Mouse (Mus musculus): ENCODE measurements at regions not wholly inside any gene's neighbourhood (a gene's known extent, or its start where the extent isn't known, plus 50 kb on each side); places are given as distances from the start of the nearest gene placed in this dataset.

GRCm38 (mm10) chr1:105423380-105423779 is 66.9 kb upstream of the Rnf152 start:
- 43% methylated on average over 2 of the region's 2 CpGs for WGBS
- Histone ChIP-seq H3K4me2 (no peak overlapping the region), H3K4me1 (replicated peaks) (no peaks in the 10 kb centered on the region)

DNA sequence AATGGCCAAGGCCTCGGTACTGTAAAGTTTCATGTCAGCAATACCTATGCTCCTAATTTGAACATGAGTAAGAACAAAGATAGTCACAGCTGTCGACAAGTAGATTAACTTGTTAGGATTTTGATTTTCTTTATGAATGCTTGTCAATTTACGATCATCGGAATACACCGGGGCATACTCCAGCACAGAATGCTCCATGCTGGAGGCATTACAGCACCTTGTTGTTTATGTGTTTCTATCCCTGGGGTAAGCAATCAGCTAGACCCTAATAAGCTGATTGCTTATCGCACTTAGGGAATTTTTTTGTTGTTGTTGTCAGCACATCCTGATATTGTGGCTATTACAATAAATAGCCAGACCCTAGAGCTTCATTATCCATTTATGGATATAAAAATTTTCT is 66.4 kb upstream of the Rnf152 start:
- H3K27ac ChIP-seq (replicated peaks), result no peak overlapping the region
- ATAC-seq (ENCODE audit: low read depth), result no peak
- WGBS, result 79% methylated on average over 6 of the region's 6 CpGs

More at GRCm38 (mm10) chr1:105423380-105423779, 66.9 kb upstream of the Rnf152 start:
- Histone ChIP-seq H3K4me3 (no peak overlapping the region), H3K27me3 (no peaks in the 10 kb centered on the region), H3K9me3 (no peaks in the 10 kb centered on the region), H3K36me3 (no peaks in the 10 kb centered on the region), H3K27ac (replicated peaks) (no peak overlapping the region), H3K9ac (no peak overlapping the region)
- ATAC-seq (ENCODE audit: low read depth), result 0 out of 2 replicates have a peak, but pooled peaks have one; percentile 43

DNA sequence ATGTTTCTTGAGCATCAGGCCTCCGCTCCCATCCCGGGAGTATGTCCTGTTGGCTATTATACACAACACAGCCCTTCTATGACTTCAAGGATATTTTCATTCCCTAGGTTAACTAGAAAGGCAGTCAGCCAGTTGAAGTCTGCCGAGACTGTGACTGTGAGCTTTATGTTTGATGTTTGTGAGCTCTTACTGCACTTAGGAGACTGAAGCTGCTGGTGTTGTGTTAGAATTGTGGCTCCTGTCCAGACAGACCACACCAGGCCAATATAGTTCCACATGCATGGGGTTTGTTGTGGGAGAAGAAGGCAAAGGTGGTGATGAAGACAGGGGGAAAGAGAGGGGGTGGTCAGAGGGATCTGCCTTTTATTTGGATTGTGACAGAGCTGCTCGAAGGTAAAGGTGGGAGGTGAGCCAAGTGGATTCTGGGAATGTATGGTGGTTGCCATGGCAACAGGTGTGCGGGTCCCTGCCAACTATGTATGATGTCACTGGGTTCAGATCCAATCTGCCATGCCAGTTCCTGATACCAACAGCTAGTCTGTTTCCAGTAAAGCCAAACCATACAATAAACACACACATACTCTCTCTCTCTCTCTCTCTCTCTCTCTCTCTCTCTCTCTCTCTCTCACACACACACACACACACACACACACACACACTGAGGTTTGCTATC is 64.0 kb upstream of the Rnf152 start:
- no peak overlapping the region for H3K9ac ChIP-seq
- 88% methylated on average over 5 of the region's 5 CpGs for WGBS
- no peak overlapping the region for H3K27ac ChIP-seq (replicated peaks)
- no peaks in the 10 kb centered on the region for H3K27me3 ChIP-seq
- no peaks in the 10 kb centered on the region for H3K9me3 ChIP-seq
- no peaks in the 10 kb centered on the region for H3K36me3 ChIP-seq
- no peak for ATAC-seq (ENCODE audit: low read depth)
- no peak overlapping the region for H3K4me3 ChIP-seq
- no peak overlapping the region for H3K4me2 ChIP-seq
- no peaks in the 10 kb centered on the region for H3K4me1 ChIP-seq (replicated peaks)

More for the DNA sequence above, 66.4 kb upstream of the Rnf152 start:
- Histone ChIP-seq H3K9ac (no peak overlapping the region), H3K4me3 (no peak overlapping the region), H3K4me1 (replicated peaks) (no peaks in the 10 kb centered on the region), H3K27me3 (no peaks in the 10 kb centered on the region), H3K9me3 (no peaks in the 10 kb centered on the region), H3K36me3 (no peaks in the 10 kb centered on the region), H3K4me2 (no peak overlapping the region)
